In genomic region chr12:71342397-71342796, GRCm38 (mm10) we compare ENCODE assay signal across 8 mouse cellular contexts. TPM values are rescaled to one million over a fixed set of nuclear protein-coding genes. Genes with fewer than 3 reads are reported as not detected.
DNase-seq lines count a peak whose midpoint lies in the region; ATAC-seq and TF ChIP-seq lines count a peak whose summit lies in the region.

No protein-coding gene starts in this region.

- no peaks in the 10 kb centered on the region for H3K36me3 ChIP-seq in hindbrain, embryonic 15.5 days
- no peaks in the 10 kb centered on the region for H3K36me3 ChIP-seq in hindbrain, embryonic 14.5 days (replicated peaks; ENCODE audit: control insufficient read depth, insufficient read depth)
- H3K36me3 ChIP-seq in heart, embryonic 12.5 days, result no peaks in the 10 kb centered on the region
- no peaks in the 10 kb centered on the region for H3K36me3 ChIP-seq in limb, embryonic 14.5 days (ENCODE audit: control insufficient read depth, insufficient read depth, low read length)
- no peaks in the 10 kb centered on the region for H3K36me3 ChIP-seq in stomach, embryonic 16.5 days (ENCODE audit: control insufficient read depth, insufficient read depth, low read length)

- no peaks in the 10 kb centered on the region for H3K27me3 ChIP-seq in hindbrain, embryonic 15.5 days
- H3K27me3 ChIP-seq in hindbrain, embryonic 14.5 days (ENCODE audit: control insufficient read depth, insufficient read depth, low read length), result no peaks in the 10 kb centered on the region
- no peaks in the 10 kb centered on the region for H3K27me3 ChIP-seq in heart, embryonic 12.5 days (replicated peaks)
- H3K27me3 ChIP-seq in limb, embryonic 14.5 days (ENCODE audit: control insufficient read depth, insufficient read depth, low read length), result no peaks in the 10 kb centered on the region
- no peaks in the 10 kb centered on the region for H3K27me3 ChIP-seq in stomach, embryonic 16.5 days (ENCODE audit: control insufficient read depth, insufficient read depth, low read length)

- no peak overlapping the region for H3K27ac ChIP-seq in hindbrain, embryonic 15.5 days (replicated peaks)
- H3K27ac ChIP-seq in hindbrain, embryonic 14.5 days, result no peak overlapping the region
- H3K27ac ChIP-seq in heart, embryonic 12.5 days (ENCODE audit: poor library complexity, severe bottlenecking), result no peak overlapping the region
- H3K27ac ChIP-seq in limb, embryonic 14.5 days (replicated peaks; ENCODE audit: low read depth, low read length), result no peak overlapping the region
- H3K27ac ChIP-seq in stomach, embryonic 16.5 days (ENCODE audit: low read length), result no peak overlapping the region

- H3K4me3 ChIP-seq in hindbrain, embryonic 15.5 days, result no peak overlapping the region
- H3K4me3 ChIP-seq in hindbrain, embryonic 14.5 days (replicated peaks; ENCODE audit: low read length), result no peak overlapping the region
- H3K4me3 ChIP-seq in heart, embryonic 12.5 days, result 0 out of 2 replicates have a peak overlapping the region, but pooled peaks have one; percentile 12
- H3K4me3 ChIP-seq in limb, embryonic 14.5 days (replicated peaks; ENCODE audit: low read length), result no peak overlapping the region
- no peak overlapping the region for H3K4me3 ChIP-seq in stomach, embryonic 16.5 days (replicated peaks; ENCODE audit: low read length)

- TF ChIP-seq POLR2A in limb, embryonic 14.5 days (IDR thresholded peaks at IDR 0.05; ENCODE audit: borderline replicate concordance, extremely low read depth, insufficient read depth, insufficient read length), result no peak

- no peaks in the 10 kb centered on the region for H3K9me3 ChIP-seq in hindbrain, embryonic 15.5 days
- no peaks in the 10 kb centered on the region for H3K9me3 ChIP-seq in hindbrain, embryonic 14.5 days (ENCODE audit: control insufficient read depth, low read length)
- no peaks in the 10 kb centered on the region for H3K9me3 ChIP-seq in heart, embryonic 12.5 days (replicated peaks)
- H3K9me3 ChIP-seq in limb, embryonic 14.5 days (ENCODE audit: control insufficient read depth, low read length), result no peaks in the 10 kb centered on the region
- no peaks in the 10 kb centered on the region for H3K9me3 ChIP-seq in stomach, embryonic 16.5 days (replicated peaks; ENCODE audit: control insufficient read depth, low read length)

- WGBS in hindbrain, embryonic 15.5 days, result 55% methylated on average over 13 of the region's 13 CpGs
- 57% methylated on average over 13 of the region's 13 CpGs for WGBS in hindbrain, embryonic 14.5 days
- 33% methylated on average over 13 of the region's 13 CpGs for WGBS in heart, embryonic 12.5 days
- WGBS in limb, embryonic 14.5 days, result 47% methylated on average over 13 of the region's 13 CpGs
- 41% methylated on average over 13 of the region's 13 CpGs for WGBS in stomach, embryonic 16.5 days

- peaks cover 20% of the 10 kb centered on the region for H3K4me1 ChIP-seq in hindbrain, embryonic 15.5 days (replicated peaks)
- H3K4me1 ChIP-seq in hindbrain, embryonic 14.5 days (replicated peaks; ENCODE audit: control insufficient read depth, insufficient read depth, low read length), result peaks cover 21% of the 10 kb centered on the region
- peaks cover 23% of the 10 kb centered on the region for H3K4me1 ChIP-seq in heart, embryonic 12.5 days (replicated peaks)
- peaks cover 13% of the 10 kb centered on the region for H3K4me1 ChIP-seq in limb, embryonic 14.5 days (ENCODE audit: control insufficient read depth, insufficient read depth, low read length)
- peaks cover 6% of the 10 kb centered on the region for H3K4me1 ChIP-seq in stomach, embryonic 16.5 days (ENCODE audit: control insufficient read depth, insufficient read depth, low read length)

- no peak for ATAC-seq in hindbrain, embryonic 15.5 days (ENCODE audit: low FRiP score, low read depth)
- ATAC-seq in hindbrain, embryonic 14.5 days (ENCODE audit: low FRiP score), result no peak
- no peak for ATAC-seq in heart, embryonic 12.5 days (ENCODE audit: insufficient number of reproducible peaks, low FRiP score)
- ATAC-seq in limb, embryonic 14.5 days (ENCODE audit: low FRiP score, low read depth), result no peak
- ATAC-seq in stomach, embryonic 16.5 days (ENCODE audit: insufficient read depth, low FRiP score), result no peak
- ATAC-seq in erythroblast, adult 5-6 weeks (replicated peaks; ENCODE audit: low FRiP score, poor library complexity, severe bottlenecking), result no peak

- no peak for DNase-seq in hindbrain, embryonic 14.5 days (ENCODE audit: low spot score)
- DNase-seq in T-cell, adult 2 months (ENCODE audit: low spot score), result peak; percentile 48
- no peak for DNase-seq in limb, embryonic 14.5 days (ENCODE audit: low spot score)
- DNase-seq in urinary bladder, postnatal 10 days (ENCODE audit: low spot score), result no peak

- H3K9ac ChIP-seq in hindbrain, embryonic 15.5 days, result no peak overlapping the region
- H3K9ac ChIP-seq in hindbrain, embryonic 14.5 days, result no peak overlapping the region
- H3K9ac ChIP-seq in heart, embryonic 12.5 days, result no peak overlapping the region
- H3K9ac ChIP-seq in limb, embryonic 14.5 days (ENCODE audit: low read depth, low read length, severe bottlenecking), result no peak overlapping the region
- 0 out of 2 replicates have a peak overlapping the region, but pooled peaks have one; percentile 52 for H3K9ac ChIP-seq in stomach, embryonic 16.5 days (ENCODE audit: low read length)

- H3K4me2 ChIP-seq in hindbrain, embryonic 15.5 days, result 0 out of 2 replicates have a peak overlapping the region, but pooled peaks have one; percentile 3
- no peak overlapping the region for H3K4me2 ChIP-seq in hindbrain, embryonic 14.5 days (replicated peaks)
- H3K4me2 ChIP-seq in heart, embryonic 12.5 days, result peak overlapping the region; percentile 48
- H3K4me2 ChIP-seq in limb, embryonic 14.5 days (replicated peaks; ENCODE audit: low read depth, low read length, severe bottlenecking), result 0 out of 2 replicates have a peak overlapping the region, but pooled peaks have one; percentile 18
- H3K4me2 ChIP-seq in stomach, embryonic 16.5 days (ENCODE audit: low read depth, low read length), result peak overlapping the region; percentile 27; the same call in 1 of the 2 replicates

RNA-seq across cellular contexts. Expression of gene Dact1, which starts 32.7 kb away (rescaled TPM):
- polyA plus RNA-seq in hindbrain, embryonic 15.5 days (2015; fragmentation: Nextera tagmentation; extraction: Ambion mirVana), result 27.7 and 31.1 TPM in 2 replicates
- 29.8 and 33.1 TPM in 2 replicates for polyA plus RNA-seq in hindbrain, embryonic 14.5 days (2014; fragmentation: Nextera tagmentation; extraction: Ambion mirVana)
- 19.3 and 20.3 TPM in 2 replicates for polyA plus RNA-seq in heart, embryonic 12.5 days (2016; fragmentation: Nextera tagmentation; extraction: Ambion mirVana)
- polyA plus RNA-seq in limb, embryonic 14.5 days (2012; rRNA removed), result 30.4 and 36.7 TPM in 2 replicates
- 14.8 and 17.4 TPM in 2 replicates for polyA plus RNA-seq in limb, embryonic 14.5 days (2014; fragmentation: Nextera tagmentation; extraction: Ambion mirVana)
- 6.3 and 8.7 TPM in 2 replicates for polyA plus RNA-seq in stomach, embryonic 16.5 days (2015; fragmentation: Nextera tagmentation; extraction: Ambion mirVana)
- total RNA-seq in erythroblast, adult 5-6 weeks (2015; ENCODE audit: low replicate concordance), result not detected in 2 replicates
- total RNA-seq in erythroblast, adult 5-6 weeks (2017; ENCODE audit: low replicate concordance), result not detected in 2 replicates
